Mouse (Mus musculus) brain, embryonic 14.5 days (tissue): ENCODE results near the gene Cntnap2. TPM values are rescaled to one million over a fixed set of nuclear protein-coding genes. Genes with fewer than 3 reads are reported as not detected.
"Not testable (repeated sequence)": the region's sequence is repeated elsewhere in the genome, so short reads cannot be mapped to it uniquely, and the experiment has no call there.

ENCODE experiments used
- DNase-seq: peaks from one replicate; pipeline ENCODE4 v3.0.0-alpha.2; 2011; ENCODE audit warnings: low read depth
- CTCF ChIP-seq: fragments of 200-500 bp; IDR thresholded peaks from 2 replicates; pipeline ENCODE4 v1.5.1; 2012; ENCODE audit warnings: inconsistent platforms, mild to moderate bottlenecking, moderate library complexity, borderline replicate concordance; ENCODE audit not compliant: insufficient read depth, insufficient read length; ENCODE audit errors: extremely low read depth
- POLR2A ChIP-seq: fragments of 200-500 bp; IDR thresholded peaks from 2 replicates; pipeline ENCODE4 v1.6.1; 2012; ENCODE audit warnings: mild to moderate bottlenecking, inconsistent platforms, borderline replicate concordance; ENCODE audit not compliant: poor library complexity, insufficient read depth, insufficient read length, severe bottlenecking; ENCODE audit errors: extremely low read depth
- polyA plus RNA-seq: library from polyadenylated mRNA; depleted of rRNA; stranded (reverse); fragments of >200 nt; gene quantifications from 2 replicates; pipeline ENCODE4 v1.2.3, GENCODE M21; 2012

The Cntnap2 gene
- polyA plus RNA-seq, 1 experiment: 77.9 TPM

DNA sequence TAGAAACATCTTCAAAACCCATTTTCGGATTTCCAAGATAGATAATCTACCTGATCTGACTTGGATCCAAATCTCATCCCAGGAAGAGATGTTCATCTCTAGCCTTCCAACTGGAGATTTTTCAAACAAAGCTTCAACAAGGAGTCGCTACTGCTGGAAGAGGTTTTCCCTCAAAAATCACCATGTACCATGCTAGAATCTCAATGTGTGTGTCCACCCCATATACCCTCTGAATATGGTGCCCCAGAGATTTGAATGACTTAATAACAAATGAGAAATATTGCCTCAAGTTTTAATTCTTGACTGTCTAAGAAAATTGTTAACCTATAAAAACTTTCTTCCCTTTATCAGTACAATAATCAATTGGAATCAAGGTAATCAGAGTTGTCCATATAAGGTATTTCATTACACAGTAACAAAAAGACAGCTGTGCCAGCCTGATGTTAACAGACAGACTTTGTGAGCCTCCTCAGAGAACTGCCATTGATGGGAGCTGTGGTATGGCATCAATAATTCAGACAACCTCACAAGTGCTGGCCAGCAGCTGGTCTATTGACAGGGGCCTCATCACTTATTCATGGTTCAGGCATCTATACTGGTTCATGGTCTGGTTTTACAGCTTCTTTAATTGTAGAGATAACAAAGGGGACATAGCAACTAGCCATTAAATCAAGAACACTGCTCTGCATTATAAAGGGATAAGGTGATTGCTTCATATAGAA, 1391.9 kb downstream of the Cntnap2 start:
- peak; percentile 42 for DNase-seq

DNA sequence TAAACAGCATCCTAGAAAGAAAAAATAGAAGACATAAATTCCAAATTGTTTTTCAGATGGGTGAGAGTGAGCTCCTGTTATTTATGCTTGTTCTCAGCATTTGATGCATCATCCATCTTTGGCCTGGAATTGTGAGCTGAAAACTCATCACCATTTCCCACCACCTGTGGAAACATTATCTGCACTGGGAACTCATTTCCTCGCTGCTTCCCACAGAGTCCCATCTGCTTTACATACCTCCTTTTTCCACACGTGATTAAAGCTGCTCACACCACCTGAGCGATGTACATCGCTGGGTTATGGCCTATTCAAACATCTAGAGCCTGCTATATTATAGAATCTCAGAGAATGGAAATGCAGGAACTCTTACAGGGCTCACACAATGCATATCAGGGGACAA, 1413.5 kb downstream of the Cntnap2 start:
- DNase-seq: no peak
- TF ChIP-seq CTCF: no peak
- no peak for TF ChIP-seq POLR2A

More for the DNA sequence above, 1391.9 kb downstream of the Cntnap2 start:
- TF ChIP-seq CTCF: no peak
- TF ChIP-seq POLR2A: no peak

DNA sequence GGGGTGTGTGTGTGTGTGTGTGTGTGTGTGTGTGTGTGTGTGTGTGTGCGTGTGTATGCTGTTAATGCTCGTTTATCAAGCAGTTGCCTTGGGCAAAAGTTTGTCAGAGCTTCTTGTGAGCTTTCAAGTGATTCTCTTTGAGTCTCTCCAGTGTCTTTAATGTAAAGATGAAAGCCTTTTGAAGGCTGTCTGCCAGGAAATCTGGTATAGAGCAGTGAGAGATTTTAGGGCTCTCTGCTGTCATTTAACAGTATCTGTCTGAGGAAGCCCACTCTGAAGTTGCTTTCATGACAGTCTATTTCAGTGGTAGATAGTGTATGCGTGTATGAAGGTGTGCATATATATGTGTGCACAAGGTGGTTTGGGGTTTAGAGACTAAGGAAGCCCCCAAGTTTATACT, 1425.2 kb downstream of the Cntnap2 start:
- peak; percentile 66 for DNase-seq
- TF ChIP-seq CTCF (no peak), POLR2A (no peak)

DNA sequence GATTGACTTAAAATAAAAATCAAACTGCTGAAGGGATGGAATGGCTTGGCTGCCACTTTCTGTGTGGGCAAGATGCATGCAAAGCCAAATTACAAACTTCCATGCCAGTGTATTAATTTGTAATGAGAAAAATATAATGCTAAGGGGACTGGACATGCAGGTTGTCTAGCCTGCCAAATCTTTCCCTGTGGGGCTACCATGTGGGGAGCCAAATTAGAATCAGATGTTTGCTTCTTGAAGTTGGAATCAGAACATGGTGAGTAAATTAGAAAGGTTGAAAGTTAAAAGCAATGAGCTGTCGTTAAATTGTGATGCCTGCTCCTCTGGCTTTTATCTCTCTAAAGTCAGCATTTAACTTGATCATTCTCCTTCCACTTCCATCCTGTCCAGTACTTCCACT, 1443.6 kb downstream of the Cntnap2 start:
- TF ChIP-seq POLR2A (no peak), CTCF (no peak)
- DNase-seq: peak; percentile 29

DNA sequence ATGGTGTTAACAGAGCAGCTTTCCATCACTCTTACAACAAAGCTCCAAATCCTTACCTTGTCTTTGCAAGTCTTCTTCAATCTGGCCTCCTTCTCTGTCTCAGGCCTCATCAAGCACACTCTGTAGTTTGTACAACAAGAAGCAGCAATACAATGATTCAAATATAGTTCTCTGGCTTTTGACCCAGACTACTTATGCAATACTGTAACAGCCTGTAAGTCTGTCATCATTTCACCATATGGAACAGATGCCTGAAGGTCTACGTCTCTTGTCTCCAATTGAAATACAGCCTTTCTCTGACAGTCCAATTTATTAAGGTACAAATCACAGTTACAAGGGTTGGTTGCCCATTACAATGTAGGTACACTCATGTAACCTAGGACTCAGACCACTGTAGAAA, 1453.7 kb downstream of the Cntnap2 start:
- no peak for TF ChIP-seq CTCF
- no peak for TF ChIP-seq POLR2A
- DNase-seq: no peak

DNA sequence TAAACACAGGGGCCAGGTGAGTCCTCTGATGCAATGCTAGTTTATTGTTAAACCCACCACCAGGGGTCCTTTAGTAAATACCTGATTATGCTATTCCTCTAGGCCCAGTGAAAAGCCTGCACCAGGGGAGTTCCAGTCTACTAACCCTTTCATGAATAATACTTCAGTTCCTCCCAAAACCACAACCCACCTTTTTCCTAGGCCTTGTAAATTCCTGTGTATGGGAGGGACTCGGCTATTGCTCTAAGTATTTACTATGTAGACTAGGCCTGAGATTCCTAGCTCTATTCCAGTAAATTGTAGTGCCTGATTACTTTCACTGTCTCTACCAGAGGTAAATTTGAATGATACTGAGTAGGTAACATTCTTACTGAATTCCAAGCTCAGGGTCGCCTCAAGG, 1478.4 kb downstream of the Cntnap2 start:
- not testable (repeated sequence) for DNase-seq

DNA sequence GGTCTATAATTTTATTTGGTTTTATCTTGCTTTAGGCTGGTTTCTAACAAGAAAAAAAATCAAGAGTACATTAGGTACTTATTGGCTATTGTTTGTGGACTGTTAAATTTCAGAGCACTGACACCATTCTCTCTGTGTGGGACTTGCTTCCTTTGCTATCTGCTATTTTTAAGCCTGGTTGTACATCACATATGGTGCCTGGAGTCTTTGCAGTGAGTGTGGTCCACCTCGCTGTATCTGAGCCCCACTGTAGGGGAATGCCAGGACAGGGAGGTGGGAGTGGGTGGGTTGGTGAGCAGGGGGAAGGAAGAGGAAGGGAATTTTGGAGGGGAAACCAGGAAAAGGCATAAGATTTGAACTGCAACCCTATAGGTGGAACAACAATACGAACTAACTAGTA, 1504.3 kb downstream of the Cntnap2 start:
- DNase-seq: no peak
- TF ChIP-seq CTCF (no peak), POLR2A (no peak)

DNA sequence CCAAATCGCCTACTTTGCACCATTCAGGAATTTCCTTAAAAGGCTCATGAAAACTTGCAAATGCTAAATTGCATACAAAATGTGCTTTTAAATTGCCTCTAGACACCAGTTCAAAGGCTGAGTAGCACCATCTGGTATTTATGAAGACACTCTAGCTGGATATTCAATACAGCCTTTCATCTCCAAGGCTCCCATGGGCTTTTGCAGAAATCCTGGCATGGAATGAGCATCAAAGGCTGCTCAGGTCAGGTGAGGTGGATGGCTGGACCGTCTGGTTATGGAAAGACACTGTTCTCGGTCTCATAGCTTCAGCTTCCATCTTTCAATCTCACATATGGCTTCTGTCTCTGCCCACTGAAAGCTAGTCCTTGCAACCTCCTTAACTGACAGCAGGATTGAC, 1515.9 kb downstream of the Cntnap2 start:
- TF ChIP-seq CTCF (no peak), POLR2A (no peak)
- peak; percentile 35 for DNase-seq

DNA sequence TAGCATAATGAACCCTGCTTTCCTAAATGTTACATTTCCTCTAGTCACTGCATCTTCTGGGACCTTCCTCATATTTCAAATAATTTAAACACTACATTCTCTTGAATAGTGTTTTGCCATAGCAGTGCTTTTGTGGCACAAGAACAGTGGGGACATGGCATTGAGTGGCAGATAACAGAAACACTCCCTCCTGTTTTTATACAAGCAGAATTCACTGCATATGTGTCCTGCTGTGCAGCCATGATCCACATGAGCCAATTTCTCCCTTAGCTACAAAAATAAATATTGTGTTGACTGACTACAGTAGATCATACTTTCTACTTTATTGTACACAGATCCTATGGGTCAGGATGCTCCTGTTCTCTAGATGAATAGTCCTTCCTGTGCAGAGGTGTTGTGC, 1553.2 kb downstream of the Cntnap2 start:
- no peak for TF ChIP-seq CTCF
- no peak for TF ChIP-seq POLR2A
- DNase-seq: peak; percentile 65

DNA sequence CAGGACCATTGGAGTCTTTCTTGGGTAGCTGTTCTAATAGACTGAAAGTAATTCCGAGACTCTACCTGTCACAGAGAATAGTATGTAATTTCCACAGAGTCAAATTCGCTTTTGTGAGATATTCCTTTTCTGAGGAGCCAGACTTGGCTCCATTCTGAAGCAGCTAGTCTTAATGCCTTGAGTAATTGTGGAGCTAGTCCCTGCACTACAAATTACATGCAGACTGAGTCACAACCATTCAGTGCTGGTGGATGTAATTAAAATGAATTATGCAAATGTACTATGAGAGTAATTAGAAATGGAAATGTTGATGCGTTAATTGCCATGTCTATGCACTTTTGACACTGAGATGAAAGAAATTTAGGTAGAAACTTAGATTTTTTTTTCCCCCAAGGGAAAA, 1553.7 kb downstream of the Cntnap2 start:
- TF ChIP-seq POLR2A (no peak), CTCF (no peak)
- peak; percentile 84 for DNase-seq

DNA sequence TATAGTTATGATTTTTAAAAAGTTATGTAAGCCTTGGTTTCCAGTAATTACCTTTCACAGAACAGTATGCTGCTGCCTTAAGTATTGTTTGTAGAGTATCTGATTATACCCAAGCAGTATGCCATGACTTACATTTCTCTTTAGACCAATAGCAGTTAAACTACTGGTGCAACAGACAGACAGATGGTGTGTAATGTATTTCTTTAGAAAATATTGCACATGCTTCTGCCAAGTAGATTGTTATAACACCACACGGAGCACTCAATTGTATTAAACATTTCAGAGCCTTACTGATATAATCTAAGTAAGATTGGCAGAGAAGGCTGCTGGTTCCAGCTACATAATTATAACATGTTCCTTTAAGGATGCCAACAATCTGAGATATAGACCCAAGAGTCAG, 1609.9 kb downstream of the Cntnap2 start:
- peak; percentile 59 for DNase-seq
- TF ChIP-seq CTCF (no peak), POLR2A (no peak)

DNA sequence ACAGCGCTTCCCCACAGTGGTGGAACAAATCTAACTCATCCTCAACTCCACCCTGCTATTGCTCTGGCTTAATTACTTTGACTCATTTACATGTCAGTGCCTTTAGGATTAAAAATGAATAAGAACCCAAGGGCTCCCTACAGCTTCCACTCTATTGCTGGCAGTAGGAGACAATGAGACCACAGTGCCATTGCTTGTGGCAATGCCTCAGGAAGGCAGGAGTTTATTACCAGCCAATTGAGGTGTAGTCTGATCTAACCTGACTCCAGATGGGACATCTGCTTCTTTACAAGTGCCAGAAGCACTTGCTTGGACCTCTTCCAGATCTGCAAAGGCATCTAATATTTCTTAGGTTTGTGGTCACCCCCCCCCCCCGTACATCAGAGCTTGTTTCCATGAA, 1615.9 kb downstream of the Cntnap2 start:
- TF ChIP-seq POLR2A (no peak), CTCF (no peak)
- peak; percentile 39 for DNase-seq

DNA sequence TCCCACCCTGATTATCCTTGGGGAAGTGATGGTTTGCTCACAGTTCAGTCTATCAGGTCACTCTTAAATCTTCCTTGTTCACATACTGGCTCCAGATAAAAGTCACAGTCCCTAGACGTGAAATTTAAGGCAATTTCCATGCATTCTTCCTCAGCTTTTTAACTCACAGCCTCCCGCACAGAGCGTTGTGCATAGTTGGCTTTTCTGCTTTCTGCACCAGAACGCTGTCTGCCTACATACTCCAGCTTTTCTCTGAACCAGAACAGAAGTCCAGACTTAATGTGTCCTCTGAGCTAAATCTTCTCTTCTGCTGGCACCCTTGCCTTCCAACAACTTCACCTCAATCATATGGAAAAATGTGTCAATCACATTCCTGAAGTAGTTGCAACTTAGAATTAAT, 1616.5 kb downstream of the Cntnap2 start:
- TF ChIP-seq CTCF (no peak), POLR2A (no peak)

DNA sequence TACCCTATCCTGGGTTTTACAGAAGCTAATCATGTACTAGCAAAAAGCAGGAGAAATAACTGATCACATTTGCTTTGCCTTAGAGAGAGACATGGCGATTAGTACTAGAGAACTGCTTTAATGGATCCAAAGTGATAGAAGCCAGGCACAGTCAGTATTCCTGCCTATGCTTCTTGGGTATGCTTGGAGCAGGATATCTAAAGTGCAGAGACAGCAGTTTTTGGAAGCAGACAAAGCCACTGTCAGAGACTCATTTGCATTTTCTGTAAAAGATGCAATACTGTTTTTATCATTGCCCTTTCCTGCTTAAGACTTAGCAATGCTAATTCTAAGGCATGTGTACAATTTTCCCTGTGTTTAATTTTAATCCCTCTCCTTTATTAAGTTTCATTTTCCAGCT, 1637.0 kb downstream of the Cntnap2 start:
- TF ChIP-seq CTCF (no peak), POLR2A (no peak)
- DNase-seq: peak; percentile 45

More for the DNA sequence above, 1616.5 kb downstream of the Cntnap2 start:
- DNase-seq: no peak

DNA sequence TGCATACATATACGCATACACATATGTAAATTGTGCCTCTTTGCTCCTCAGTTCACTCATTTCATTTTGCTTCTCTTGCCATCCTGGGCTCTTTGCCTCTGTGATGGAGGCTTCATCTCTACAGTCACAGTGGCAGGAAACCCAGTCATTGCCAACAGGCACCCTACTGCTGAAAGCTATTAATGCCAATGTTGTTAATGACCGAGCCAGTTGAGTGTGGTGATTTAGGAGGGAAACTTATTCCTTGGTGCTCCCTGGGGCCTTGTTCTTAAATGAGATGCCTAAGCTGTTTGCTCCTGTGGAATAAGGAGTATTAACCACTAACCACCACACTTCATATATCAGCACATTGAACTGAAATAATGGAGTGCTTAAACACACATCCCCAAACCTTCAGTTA, 1640.2 kb downstream of the Cntnap2 start:
- no peak for TF ChIP-seq CTCF
- no peak for DNase-seq
